Mouse (Mus musculus) spleen, postnatal 36 days (tissue): ENCODE results near the gene Olfr1113.
"Not testable (repeated sequence)": the region's sequence is repeated elsewhere in the genome, so short reads cannot be mapped to it uniquely, and the experiment has no call there.

Experiments
- DNase-seq, 2 experiments: peaks; one replicate each; pipeline ENCODE4 v3.0.0; 2022; ENCODE audit warnings: low spot score in 2 of 2, mixed read lengths in 1 of 2

Olfr1113 gene

GRCm38 (mm10) chr2:87208670-87209069 is at the start of gene Olfr1113:
Gene Olfr1113 (plus strand): TSS chr2:87208970.
- DNase-seq = no peak

DNA sequence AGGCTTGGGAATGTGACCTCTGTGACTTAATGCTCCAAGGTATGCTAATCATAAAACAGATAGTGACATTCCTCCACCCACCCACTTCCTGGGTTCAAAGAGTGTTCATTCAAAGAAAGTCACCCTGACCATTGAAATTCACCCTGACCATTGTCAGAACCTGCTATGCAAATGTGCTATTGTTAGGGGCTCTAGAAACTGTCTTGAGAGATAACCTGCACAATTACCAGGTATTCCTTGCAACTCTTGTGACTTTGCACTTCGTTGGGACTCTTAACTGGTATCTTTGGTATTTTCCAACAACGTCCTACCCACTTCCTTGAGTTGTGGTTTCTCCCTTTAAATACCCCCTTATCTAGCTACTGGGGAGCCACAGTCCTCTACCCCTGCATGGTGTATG is 41.0 kb upstream of the Olfr1113 start:
- not testable (repeated sequence) for DNase-seq

DNA sequence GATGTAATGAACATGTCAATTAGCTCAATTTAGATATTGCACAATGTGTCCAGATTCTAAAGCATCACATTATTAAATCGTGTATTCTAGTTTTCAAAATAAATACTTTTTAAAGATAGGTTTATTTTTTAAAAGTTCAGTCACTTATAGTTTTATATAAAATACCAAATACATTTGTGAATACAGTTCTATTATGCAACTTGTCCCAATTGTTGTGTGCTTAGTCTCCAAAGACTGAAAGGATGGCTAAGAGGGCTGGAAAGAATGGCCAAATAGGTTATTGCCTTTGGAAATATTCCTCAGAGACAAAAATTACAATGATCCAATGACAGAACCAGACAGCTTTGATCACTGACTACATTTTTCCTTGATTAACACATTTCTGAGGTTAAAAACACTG is 21.3 kb upstream of the Olfr1113 start, which contains the start of gene Olfr1112:
Olfr1112 (plus strand) TSS at position 301 of the 400 bp plus-strand sequence.
- DNase-seq = no peak

DNA sequence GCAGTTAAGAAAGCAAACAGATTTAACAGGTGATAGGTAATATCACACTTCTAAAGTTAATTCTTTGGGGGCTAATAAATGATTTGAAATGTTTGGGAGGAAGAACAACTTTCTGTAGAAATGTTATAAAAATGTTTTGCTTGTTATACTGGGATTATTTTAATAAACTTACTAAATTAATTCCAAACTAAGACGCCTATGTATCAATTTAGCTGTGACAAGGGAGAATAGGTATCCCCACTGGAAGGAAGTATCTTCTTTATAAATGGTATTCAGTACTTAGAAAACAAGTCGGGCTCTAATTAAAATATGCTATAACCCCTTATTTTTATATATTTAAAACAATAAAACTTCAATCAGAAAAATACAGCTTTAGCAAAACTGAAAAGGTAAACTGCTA is 38.9 kb downstream of the Olfr1113 start, which contains the start of gene Olfr1115:
Olfr1115 (plus strand) TSS at position 301 of the 400 bp plus-strand sequence.
- no peak for DNase-seq
